Mouse (Mus musculus): ENCODE measurements at regions not wholly inside any gene's neighbourhood (a gene's known extent, or its start where the extent isn't known, plus 50 kb on each side); places are given as distances from the start of the nearest gene placed in this dataset.
A peak's percentile ranks its signal among the peaks of the same experiment; 100 is the strongest.

DNA sequence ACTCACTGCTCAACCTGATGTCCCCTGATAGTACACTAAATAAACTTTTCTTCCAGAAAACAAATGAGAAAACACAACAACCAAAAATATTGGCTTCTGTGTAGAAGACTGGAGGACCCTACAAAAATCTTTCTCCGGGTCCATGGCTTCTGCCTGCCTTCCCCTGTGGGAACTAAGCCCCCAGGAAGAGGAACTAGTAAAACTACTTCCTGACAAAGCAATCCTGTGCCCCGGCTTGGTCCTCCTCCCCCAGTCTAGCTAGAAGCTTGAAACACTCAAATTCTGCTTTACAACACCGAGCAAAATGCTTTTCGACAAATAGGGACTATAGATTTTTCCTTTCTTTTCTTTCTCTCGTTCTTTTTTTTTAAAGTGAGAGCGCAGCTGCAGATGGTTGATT is 51.3 kb upstream of the Mki67 start:
- no peak for DNase-seq (ENCODE audit: low spot score)

DNA sequence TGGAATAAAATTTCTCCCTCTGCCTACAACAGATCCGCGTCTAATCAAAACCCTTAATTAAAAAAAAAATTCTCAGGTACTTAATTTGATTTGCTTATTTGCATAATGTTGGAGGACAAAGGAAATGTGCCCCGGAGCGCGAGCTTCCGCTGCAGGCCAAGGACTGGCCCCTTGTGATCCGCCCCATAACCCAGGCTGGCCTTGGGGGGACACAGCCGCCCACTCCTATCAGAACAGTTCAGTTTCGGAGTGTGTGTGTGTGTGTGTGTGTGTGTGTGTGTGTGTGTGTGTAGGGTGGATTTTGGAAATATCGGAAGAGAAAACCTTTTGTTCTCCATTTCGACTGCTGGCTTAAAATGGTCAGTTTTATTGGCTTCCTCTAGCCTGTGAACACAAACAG is 51.9 kb upstream of the Mki67 start:
- no peak for DNase-seq (ENCODE audit: low spot score)

DNA sequence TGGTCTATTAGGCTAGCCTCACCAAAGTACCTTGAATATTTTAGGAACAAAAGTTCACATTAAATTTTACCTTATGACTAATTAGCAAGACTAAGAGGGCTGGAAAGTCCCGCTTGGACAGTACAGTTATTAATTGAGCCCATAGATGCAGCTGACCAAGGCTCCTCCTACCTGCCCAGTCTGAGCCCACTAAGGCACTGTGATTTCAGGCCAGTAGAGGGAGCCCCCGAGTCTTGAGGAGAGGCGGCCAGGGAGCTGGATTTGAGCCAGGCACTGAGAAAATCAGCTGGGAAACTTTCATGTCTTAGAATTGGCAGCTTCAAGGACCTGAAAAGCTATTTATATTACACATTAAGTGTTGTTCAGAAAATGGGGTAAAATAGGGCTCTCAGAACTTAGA is 52.4 kb upstream of the Mki67 start:
- peak; percentile 86 for DNase-seq (ENCODE audit: low spot score)

DNA sequence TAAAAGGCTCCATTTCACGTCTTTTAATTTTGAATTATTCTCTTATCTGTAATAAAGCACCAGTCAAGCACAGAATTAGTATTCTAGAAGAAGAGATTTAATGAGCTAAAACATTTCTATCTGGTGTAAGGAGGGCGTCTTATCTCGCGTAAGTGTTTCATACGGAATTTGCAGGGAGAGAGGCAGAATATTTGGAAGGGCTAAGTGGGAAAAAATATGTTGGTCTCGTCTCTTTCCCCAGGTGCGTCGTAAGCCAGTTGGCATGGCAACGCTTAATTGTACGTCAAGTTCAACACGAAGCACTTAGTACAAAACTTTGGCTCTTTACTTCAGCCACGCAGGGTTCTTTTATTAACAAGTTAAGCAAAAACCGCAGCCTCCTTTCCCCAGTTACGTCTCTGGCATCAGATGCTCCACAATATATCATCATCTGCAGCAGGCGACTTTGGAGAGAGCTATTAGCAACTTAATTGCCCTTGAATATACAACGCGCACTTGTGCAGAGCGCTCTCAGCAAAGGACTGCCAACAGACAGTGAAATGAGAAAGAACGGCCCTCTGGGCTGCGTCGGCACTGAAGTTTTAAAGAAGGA is 53.0 kb upstream of the Mki67 start:
- DNase-seq (ENCODE audit: low spot score): no peak

DNA sequence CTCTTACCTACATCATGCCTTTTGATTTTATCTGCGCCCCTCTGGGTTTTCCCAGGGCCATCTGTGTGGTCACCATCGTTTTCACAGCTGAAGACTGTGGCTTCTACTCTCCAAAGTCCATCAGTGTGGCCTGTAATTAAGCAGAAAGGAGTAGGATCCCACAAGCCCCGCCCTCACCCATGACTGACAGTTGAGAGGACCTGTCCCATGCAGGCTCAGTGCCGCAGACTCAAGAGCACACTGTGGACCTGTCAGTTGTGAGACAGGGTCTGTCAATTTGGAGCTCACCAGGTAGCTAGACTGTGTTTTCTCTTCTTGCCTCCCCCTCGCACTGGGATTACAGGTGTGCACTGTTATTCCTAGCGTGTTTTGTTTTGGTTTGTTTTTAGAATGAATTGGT is 53.9 kb upstream of the Mki67 start:
- DNase-seq (ENCODE audit: low spot score): no peak

DNA sequence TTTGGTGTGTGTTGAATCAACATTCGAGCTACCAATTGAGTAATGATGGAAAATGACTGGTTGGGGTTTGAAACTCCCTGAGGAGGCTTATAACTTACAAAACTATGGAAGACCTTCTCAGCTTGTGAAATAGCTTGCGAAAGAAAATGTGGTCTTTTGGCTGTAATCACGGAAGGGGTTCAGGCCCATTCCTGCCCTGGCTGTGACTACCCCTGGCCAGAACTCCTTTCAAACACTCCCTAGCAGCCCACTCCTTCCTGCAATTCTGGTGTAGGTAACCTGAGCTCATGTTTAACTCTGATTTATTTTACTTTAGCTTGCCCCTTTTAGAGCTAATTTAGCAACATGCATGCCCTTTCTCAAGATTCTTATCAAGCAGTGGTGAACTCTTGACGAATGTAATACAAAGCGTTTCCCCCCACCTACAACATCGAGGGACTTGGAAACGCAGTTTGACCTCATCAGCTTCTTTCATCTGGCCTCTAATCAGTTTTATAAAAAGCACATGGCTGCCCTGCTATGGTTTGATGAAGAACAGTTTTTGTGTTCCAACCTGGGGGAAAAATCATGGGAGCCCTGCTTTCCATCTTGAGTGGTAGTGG is 59.8 kb upstream of the Mki67 start:
- no peak for DNase-seq (ENCODE audit: low spot score)

DNA sequence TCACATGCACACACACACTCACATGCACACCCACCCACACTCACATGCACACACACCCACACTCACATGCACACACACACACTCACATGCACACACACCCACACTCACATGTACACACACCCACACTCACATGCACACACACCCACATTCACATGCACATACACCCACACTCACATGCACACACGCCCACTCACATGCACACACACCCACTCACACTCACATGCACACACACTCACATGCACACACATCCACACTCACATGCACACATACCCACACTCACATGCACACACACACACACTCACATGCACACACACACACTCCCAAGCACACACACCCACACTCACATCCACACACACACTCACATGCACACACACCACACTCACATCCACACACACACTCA is 74.0 kb upstream of the Mki67 start:
- DNase-seq (ENCODE audit: low spot score): no peak

DNA sequence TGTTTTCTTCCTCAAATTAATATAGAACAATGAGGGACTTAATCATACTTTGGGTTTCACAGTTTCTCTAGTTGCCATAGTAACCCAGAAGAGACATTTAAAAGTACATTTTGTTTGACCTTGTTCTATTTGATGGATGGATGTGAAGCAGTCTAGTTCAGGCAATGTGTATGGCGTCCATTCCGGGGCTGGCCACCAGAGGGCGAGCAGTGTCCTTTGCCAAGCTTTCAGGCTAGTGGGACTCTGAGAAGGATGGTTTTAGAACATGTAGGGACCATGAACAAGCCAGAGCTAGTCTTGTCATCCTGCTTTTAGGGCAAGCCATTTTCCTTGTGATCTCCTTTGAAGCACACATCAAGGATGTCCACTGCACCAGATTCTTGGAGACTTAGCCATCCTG is 74.8 kb upstream of the Mki67 start:
- peak; percentile 82 for DNase-seq (ENCODE audit: low spot score)

DNA sequence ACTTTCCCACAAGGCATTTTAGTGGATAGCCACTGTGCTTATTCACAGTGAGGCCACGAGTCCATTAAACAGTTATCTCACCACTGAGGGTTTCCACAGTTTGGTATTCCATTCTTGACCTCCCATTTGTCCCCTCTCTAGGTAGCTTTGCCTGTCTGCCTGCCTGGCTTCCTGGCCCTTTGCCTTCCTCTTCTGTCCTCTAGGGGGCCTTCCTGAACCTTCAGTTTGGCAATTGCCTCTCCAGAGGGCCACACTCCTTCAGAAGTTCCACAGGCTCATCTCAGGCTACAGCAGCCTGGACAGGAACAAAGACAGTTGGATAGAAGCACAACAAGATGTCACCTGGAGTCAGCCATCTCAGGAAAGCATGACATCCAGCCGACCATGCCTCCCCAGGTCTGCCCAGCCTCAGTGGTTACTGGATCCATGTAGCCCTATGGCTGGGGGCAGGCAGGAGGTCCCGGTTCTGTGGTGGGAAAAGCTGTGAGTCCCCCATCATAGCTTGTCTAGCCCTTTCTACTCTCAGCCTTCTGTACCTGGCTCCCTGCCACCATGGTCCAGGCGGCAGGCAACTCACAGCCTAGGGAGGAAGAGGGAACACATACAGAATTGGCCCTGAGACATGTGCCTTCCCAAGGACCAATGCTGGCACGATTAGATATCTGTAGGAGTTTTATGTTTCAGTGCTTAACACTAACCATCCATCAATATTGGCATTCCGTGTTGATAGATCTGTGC is 76.0 kb upstream of the Mki67 start:
- DNase-seq (ENCODE audit: low spot score): no peak

DNA sequence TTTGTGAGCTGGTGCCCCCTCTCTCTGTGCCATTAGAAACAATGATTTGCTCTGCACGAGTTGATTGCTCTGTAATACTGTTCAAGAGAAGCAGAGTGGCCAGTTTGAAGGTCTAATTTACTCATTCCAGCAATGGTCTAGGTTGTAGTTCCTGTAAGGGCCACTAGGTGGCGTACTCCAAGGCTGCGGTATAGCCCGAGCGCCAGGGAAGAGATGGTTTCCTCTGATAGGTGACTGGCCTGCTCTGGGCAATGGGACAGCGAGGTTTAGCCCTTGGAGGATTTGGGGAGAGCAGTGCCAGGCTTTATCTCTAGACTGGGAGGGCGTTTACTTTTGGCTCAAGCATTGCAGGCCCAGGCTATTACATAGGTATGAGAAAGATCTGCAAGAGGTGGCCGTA is 76.8 kb upstream of the Mki67 start:
- DNase-seq (ENCODE audit: low spot score): peak; percentile 35

DNA sequence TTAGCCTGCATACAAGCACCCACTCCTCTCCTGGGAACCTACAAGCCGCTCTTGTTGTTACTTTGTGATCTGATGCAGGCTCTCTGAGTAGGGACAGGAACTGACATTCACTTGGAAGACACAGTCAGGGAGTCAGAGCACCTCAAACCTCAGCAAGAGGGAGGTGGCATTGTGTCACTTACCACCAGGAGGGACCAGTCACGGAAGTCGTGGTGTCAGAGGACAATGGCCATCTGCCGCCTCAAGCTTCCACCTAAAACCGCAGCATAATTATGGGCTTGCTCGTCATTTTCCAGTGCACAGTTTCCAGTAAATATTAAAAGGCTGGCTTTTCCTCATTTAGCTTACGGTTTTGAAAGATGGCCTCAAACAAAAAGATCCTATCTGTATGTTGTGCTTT is 78.1 kb upstream of the Mki67 start:
- DNase-seq (ENCODE audit: low spot score): no peak

DNA sequence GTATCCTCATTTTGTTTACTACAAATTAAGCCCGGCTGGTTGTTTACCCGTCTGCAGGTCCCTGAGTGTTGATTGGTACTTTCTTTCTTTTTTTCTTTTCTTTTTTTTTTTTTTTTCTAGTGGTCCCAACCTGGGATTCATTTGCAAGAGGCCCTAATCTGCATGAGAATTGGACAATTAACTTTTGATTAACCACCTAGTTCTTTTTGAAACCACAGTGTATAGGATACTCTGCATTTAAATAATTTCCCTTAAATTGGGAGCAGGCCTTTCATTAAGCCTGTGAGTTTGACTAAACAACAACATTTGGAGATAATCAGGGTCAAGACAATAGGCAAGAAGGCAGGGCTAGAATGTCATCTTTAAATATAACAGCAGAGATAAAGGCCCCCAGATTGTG is 78.5 kb upstream of the Mki67 start:
- DNase-seq (ENCODE audit: low spot score): no peak

DNA sequence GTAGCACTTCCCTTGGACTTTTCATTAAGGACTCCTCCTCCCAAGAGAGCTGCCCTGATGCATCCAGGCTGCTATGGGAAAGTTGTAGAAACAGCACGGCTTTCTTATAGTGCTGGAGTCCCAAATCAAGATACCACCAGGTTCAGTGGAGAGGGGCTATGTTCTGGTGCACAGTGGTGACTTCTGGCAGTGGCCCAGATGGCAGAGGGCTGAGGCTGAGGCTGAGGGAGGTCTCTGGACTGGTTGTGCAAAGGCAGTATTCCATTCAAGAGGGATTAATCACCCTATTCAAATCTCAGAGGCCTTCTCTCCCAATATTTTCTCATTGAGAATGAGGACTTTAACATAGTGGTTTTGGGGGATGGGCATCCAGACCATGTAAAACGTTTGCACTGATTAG is 82.3 kb upstream of the Mki67 start:
- DNase-seq (ENCODE audit: low spot score): no peak

DNA sequence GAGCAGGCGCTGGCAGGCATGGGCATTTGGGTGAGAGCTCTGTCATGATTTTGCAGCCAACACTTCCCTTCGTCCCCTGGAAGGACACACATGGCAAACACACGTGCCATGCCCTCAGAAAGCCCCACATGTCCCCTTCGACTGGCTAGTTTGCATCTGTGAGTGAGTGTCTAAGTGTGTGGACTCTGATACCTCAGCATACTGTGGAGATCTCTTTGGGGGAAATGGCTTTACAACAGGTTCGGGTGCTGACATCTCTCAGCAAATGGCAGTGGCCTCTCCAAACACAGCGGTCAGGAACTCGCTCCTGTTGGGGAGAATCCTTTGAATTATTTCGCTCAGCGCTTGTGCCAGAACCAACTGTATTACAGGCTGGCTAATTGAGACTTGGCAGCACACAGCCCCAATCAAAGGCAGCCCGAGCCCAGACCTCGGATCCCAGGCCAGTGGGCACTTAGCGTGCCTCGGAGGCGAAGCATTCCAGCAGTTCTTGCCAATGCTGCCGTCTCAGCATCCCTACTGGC is 86.5 kb upstream of the Mki67 start:
- DNase-seq (ENCODE audit: low spot score): peak; percentile 13

DNA sequence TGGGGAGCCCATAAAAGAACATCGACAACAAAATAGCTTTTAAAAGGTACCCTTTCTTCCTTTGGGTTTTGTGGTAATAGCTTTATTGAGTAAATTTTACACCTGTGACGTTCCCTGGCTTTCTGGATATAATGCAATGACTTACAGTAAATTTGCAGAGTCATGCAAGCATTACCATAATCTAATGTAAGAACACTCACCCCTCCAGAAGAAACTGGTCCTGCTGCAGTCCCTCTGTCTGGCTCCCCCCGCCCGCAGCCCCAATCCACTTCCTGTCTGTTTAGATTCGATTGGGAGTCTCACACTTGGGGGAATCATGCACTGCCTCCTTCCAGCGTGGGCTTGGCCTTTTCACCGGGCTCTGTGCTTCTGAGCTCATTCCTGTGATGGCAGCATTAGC is 88.6 kb upstream of the Mki67 start:
- no peak for DNase-seq (ENCODE audit: low spot score)

DNA sequence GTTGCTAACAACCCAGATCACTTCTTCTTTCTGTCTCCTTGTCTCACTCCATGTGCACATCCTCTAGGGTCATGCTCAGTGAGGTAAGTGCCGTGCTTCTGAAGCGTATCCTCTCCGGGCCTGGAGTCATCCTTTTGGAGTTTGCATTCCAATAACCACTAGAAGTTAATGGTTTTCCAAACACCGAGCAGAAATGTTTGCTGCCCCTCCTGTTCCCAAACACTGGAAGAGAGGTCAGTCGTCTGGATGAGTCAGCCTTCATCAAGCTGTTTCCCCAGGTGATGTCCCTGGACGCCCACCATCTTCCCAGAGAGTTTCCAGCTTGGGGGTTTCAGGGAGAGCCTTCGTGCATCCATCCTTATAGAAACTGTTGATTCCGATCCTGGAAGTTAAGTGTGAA is 90.0 kb upstream of the Mki67 start:
- no peak for DNase-seq (ENCODE audit: low spot score)

DNA sequence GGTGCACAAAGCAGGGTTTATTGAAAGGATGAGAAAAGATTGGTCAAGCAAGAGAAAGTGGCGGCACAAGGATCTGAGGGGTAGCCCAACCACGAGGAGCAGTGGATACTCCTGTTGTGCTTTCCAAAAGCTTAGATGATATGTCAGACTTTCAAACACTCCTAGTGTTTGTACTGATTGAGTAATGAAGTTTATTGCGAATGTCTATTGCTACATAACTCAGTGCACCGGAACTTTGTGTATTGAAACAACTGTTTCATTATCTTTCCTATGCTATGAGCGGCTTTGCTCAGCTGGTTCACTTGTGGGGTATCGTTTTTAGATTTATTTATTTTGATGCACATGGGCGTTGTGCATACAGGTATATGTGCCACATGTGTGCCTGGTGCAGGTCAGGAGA is 90.5 kb upstream of the Mki67 start:
- DNase-seq (ENCODE audit: low spot score): no peak

DNA sequence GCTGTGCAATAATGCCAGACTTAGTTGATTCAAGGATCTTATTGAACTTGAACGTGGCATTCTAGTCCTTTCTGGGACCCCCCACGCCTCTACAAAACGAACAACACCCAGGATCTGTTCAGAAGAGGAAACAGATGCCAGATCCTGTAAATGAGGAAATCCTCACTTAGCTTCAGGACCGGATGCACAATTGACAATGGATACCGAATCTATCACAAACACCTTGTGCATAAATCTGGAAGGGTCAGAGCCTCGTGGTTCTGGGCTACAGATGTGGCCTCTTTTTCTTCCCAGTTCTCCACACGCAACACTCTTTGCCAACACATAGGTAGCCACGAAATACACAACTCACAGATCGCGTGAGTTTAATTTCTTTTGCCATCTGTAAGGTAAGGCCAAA is 93.0 kb upstream of the Mki67 start:
- no peak for DNase-seq (ENCODE audit: low spot score)

DNA sequence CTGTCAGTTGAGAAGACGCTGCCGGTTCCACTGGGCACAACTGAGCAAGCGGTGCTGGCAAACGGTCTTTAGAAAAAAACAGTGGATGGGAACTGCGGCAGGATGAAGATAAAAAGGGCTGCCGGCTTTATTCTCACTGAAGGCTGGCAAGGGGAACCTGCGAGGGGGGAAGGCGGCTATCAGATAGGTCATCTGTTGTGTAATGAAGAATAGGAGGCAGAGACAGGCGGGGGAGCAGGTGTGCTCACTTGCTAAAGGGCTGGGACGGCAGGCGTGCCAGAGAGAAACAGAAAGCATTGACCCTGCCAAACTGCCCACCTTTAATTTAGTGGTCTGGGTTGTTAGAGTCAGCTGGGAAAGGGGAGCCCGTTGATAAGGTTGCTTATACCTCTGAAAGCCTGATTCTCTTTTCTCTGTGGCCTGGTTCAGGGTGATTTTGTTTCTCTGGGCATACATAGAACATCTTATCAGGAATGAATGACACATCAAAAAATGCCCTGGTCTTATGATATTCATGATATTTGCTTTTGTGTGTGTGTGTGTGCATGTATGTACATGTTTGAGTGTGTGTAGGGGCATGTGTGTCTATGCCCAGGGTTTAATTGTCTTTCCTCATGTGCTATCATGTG is 93.7 kb upstream of the Mki67 start:
- DNase-seq (ENCODE audit: low spot score): no peak

DNA sequence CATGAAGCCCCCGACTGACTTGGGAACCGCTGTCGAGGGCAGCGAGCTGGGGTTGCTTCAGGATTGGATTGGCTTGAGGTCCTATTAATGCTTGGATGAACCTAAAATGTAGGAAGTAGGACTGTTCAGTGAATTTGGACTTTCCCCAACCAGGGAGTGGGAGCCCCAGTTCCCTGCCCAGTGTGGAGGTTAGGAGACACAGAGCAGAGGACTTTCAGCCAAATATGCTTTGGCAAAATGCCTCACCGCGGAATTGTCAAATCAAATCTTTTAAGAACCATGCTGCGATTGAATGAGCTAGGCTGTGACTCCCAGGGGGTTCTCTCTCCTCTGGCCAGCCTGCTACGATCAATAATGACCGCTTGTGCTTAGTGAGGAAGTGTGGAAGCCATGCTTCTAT is 94.8 kb upstream of the Mki67 start:
- no peak for DNase-seq (ENCODE audit: low spot score)

DNA sequence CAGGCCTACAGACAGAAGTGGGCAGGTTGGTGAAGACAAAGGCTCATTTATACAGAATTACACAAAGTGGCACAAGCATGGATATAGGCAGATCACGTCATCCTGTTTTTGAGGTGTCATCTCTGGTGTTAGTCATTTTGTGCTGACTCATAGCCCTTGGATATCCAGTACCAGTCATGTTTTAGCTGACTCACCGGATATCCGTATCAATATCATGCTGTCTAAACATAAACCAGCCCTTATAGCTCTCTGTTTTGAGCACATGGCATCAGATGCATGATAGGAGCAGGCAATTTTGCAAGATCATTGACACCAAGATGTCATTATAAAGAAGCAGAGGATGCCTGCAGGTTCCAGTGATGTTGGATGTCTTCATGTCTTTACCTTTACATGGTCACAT is 97.5 kb upstream of the Mki67 start:
- no peak for DNase-seq (ENCODE audit: low spot score)

DNA sequence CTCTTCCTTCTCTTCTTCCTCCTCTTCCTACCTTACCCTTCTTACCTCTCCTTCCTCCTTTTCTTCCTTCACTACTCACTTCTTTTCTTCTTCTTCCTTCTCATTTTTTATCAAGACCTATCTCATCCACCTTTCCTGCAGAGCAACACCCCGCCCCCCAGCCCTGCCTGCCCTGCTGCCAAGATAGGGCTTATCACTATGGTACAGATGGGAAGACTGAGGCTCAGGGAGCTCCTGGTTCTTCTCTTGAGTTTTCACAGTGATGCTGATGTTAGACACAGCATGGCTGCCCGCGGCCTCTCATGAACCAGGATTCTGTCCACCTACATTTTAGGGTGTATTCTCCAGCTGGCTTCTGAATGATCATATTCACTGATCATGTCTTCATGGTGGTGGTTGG is 100.0 kb upstream of the Mki67 start:
- no peak for DNase-seq (ENCODE audit: low spot score)

DNA sequence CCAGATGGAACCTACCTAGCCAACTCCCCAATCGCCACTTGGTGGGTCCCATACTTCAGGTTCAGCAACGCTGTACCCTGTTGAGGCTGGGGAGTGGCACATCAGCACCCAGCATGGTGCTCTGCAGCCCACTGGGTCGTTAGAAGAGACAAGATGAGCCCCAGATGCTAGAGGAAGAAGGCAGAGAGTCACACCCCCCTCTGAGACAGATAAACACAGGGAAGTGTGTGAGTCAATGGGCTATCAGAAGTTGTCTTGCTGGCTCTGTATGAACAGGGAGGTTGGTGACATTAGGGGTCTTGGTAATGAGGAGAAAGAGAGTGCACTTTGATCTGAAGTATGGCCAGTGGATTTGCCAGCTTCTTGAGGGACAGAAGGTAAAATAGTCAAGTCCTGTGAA is 101.7 kb upstream of the Mki67 start:
- DNase-seq (ENCODE audit: low spot score): no peak

All from layer of hippocampus, adult 11-12 months (tissue).